Mouse (Mus musculus) R1 (cell line): ENCODE measurements around the gene Zfp503.

ENCODE experiments used
- DNase-seq: peaks from one replicate; pipeline ENCODE4 v3.0.0-alpha.2; 2018; ENCODE audit warnings: low read depth, low spot score

Gene Zfp503

DNA sequence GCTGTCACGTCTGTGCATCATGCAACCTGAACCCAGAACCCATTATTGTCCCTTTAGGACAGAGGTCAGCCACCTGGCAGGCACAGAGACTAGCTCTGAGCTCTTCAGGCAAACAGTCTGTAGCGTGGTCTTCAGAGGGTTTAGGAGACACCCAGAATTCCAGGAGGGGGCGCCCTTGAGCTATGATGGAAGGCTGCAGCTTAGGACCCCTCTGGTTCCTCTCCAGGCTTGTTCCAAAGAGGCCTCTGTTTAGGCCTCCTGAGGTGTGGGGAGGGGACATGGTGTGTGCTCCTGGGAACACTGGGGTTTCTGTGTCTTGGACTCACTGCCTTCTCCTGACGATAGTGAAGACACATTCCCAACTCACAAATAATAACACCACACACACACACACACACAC is 20.4 kb downstream of the Zfp503 start:
- peak; percentile 73 for DNase-seq

DNA sequence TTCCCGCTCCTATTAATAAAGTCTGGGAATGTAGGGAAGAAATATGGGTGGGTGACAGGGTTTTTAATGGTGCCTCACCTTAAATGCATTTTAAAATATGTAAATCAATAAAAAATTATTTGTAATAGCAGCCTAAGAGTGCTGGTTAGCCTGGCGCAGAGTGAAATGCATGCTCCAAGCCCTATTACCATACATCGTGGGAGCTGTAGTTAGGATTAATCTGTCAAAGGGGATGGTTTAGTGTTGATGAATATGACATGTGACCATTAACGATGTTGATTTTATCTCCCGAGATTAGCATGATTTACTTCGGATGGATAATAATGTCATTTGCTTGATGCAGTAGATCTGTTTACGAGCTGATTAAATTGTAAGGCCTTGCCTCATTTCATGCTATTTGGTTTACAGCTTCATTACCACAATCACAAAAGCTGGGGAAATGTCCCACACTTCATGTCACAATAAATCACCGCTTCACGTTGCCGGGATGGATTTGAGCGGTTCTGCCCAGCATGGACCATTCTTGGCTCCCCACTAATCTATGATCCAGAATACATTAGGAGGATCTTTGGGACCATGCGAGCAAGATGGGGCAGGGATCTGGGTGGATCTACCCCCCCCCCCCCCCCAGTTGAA is 21.9 kb downstream of the Zfp503 start:
- DNase-seq: no peak

DNA sequence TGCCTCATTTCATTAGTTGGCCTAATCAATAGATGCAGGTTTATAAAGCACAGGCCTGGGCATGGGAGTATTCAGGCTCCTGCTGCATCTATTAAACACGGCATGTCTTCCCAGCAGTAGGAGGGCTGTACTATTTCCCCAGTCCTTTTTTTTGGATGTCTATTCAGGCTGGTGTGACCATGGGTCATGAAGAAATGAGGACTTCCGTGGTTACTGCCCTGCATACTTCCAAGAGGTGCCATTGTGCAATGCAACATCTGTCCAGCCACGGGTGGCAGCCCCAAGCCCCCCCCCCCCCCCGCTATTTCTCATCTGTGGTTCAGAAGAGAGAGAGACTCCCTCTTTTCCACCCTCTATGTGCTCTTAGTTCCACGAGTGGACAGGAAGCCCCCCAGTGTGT is 23.1 kb downstream of the Zfp503 start:
- no peak for DNase-seq

DNA sequence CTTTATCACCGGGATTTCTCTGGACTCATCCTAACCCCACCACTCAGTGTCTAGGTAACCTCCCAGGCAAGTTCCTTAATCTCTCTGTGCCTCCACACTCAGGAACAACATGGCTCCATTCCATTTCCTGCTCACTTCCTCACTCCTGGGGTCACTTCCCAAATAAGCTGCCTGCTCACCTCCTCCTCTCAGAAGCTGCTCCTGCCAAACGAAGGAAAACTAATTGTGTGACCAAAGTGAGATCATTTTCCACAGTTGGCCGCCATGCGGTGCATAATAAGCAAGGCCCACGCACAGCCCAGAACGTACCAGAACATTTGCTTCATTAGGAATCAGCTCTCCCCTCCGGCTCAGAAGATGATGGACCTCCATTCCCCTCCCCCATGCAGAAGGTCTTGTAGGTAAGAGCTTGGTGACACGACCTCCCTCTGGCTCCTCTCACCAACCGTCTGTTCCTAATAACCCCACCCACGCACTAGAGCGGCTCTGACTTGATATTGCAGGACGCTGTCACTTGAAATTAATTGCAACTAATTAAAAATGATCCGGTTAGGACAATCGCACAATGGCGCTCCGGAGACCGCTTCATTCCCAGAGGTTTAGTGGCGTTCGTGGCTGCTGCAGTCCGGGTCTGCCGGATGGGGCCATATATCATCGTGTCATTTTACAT is 26.9 kb downstream of the Zfp503 start:
- DNase-seq: no peak

DNA sequence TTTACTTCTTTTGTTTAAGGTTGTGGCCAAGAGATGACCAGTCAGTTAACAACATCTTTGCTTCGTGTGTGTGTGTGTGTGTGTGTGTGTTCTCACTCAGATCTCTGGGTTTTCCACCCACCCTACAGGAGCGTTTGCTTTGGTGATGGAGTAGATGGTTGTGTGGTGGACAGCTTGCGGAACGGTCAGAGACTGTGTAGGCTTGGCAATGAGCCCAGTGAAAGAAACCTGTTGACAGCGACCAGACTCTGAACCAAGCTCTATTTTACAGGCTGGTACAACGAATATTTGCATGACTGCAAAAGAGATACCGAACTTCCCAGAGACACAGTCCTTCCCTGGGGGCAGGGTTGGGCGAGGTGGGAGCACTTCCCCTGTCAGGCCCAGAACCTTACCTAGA is 30.2 kb downstream of the Zfp503 start:
- no peak for DNase-seq

DNA sequence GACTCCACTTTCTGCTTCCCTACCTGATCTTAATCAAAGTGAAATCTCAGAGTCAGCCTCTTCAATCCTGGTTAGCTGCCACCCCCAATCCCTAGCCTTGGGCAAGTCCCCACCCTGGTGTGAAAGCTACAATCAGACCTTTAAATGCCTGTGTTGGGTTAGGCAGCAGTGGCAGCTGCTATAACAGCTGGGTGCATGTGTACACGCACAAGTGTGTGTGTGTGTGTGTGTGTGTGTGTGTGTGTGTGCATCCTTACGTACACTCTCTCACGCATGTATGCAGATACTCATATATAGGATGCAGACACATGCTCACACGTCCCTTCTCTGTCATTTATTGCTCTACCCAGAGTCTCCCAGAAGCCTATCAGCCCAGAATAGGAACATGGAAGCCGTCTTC is 30.8 kb downstream of the Zfp503 start:
- no peak for DNase-seq

DNA sequence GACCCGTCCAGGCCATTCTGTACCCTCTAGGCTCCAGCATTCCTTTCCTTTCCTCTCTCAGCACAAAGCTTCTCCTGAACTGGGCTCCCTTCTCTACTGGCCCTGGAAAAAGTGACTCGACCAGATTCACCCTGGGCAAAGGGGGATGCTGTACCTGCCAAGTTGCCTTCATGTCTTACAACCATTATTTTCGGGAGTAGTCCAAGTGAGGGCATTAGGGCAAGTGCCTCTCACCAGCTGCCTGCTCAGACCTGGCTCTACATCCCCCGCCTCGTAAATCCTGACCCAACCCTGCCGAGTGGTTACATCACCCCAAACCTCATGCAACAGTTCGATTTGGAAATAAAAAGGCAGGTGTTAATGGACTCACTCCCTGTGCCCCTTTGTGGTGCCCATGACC is 36.9 kb downstream of the Zfp503 start:
- DNase-seq: no peak

DNA sequence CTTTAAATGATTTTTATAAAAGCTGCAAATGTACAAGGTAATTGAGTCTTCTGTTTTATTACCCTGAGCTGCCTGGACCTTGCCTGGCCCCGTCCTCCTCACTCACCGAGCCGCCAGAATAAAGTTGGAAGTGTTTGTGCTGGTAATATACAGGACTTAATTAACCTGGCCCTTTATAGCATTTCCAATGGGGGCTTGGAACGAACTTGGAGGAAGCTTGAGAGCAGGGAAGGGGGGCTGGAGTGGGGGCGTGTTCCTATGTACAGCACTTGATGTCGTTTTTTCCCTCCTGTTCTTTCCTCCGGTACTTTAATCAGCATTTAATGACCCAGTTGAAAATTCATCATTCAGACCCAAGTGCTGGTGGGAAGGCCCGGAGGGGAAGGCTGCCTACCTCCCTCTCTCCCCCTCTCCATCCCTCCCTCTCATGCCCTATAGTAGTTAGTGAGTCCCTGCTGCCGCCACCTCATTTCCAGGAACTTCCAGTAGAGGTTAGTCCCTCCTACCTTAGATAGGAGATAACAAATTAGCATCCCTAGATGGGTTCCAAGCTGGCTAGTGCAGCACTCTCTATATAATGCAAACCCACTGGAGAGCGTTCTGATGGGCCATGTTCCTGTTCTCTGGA is 37.4 kb downstream of the Zfp503 start:
- no peak for DNase-seq

DNA sequence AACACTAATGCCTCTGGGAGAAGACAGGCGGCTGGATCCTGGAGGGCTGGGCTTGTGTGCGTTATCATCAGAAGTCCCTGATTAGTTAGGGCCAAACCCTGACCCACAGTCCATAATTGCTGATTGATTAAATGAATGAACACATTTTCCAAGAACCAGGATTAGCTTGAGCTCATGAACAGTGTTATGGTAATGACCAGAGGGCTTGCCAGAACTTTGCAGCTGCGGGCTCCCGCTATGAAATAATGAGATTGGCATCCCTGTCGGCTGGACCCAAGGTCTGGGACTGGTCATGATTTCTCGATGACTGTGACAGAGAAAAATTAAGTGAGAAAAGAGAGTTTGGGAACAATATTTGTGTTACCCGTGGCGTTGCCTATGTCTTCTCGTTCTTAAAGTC is 44.5 kb downstream of the Zfp503 start:
- DNase-seq: no peak

DNA sequence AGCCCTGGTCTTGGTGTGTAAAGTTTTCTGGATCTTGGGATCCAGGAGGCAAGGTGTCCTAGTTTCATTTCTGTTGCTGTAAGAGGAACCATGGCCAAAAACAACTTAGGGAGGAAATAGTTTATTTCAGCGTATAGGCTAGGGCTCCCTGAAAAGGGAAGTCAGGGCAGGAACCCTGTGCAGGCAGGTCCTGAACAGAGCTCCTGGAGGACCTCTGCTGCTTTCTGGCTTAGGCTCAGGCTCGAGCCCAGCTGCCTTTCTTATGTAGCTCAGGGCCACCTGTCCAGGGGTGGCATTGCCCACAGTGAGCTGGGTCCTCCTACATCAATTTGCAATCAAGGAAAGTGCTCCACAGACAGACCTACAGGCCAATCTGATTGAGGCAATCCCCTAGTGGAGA is 47.8 kb downstream of the Zfp503 start:
- DNase-seq: no peak

DNA sequence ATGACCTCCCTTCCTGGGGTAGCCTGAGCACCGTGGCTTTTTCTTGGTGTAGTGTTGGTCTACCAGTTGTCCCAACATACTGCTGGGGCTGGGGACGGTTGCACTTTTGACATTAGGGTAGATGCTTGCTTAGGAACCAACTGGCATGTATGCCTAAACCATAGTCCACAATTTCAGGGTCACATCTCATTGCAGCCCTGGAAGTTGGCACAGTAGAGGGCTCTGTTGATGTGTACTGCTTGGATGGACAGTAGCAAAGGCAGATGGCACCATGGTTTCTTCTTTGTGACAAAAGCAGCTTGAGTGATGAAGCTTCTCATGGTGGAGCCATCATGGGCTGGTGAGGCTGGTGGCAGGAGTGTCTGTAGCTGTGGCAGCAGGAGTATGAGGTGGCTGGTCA is 52.3 kb downstream of the Zfp503 start:
- no peak for DNase-seq

DNA sequence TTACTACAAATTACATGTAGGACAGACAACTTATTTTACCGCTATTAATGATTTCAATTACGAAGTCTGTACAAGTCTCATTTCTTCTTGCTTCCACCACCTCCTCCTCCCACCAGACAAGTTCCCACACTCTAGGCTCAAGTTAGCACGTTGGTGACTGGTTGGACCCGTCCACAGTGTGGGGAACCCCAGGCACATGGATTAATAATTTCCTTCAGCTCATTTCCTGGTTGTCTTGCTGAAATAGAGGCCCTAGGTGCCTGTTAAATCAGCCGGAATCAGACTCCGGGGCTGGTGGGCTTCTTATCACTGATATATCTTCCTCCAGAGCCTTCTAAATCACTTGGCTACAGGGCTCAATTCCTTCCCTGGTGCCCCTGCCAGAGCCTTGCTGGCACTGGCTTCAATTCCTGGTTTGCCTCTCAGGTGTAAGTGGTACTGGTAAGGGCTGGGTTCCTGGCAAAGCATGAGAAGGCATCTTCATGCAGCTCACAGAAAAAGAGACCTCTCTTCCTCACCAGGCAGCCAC is 53.2 kb downstream of the Zfp503 start:
- no peak for DNase-seq
